Mouse (Mus musculus) hindbrain, embryonic 10.5 days (tissue): ENCODE data around the gene Lcn4. TPM values are rescaled to one million over a fixed set of nuclear protein-coding genes. Genes with fewer than 3 reads are reported as not detected.
"Not testable (repeated sequence)": the region's sequence is repeated elsewhere in the genome, so short reads cannot be mapped to it uniquely, and the experiment has no call there.

Experiments
- DNase-seq: peaks from one replicate; pipeline ENCODE4 v3.0.0-alpha.2; 2017; ENCODE audit warnings: low spot score
- H3K27ac ChIP-seq: fragments of 300-500 bp; sonication (generic); 2 replicates; pipeline ENCODE4 v1.5.1; 2016; ENCODE audit warnings: mild to moderate bottlenecking, moderate library complexity
- H3K27me3 ChIP-seq: fragments of 300-500 bp; sonication (generic); 2 replicates; pipeline ENCODE4 v1.6.1; 2016; ENCODE audit warnings: mild to moderate bottlenecking; ENCODE audit not compliant: poor library complexity, insufficient read depth, severe bottlenecking
- H3K36me3 ChIP-seq: fragments of 300-500 bp; sonication (generic); 2 replicates; pipeline ENCODE4 v1.6.1; 2016; ENCODE audit warnings: mild to moderate bottlenecking, moderate library complexity
- H3K4me1 ChIP-seq: fragments of 300-500 bp; sonication (generic); replicated peaks from 2 replicates; pipeline ENCODE4 v1.6.1; 2016; ENCODE audit warnings: mild to moderate bottlenecking
- H3K4me3 ChIP-seq: fragments of 300-500 bp; sonication (generic); 2 replicates; pipeline ENCODE4 v1.5.1; 2016; ENCODE audit warnings: mild to moderate bottlenecking, moderate library complexity
- H3K9me3 ChIP-seq: fragments of 300-500 bp; sonication (generic); 2 replicates; pipeline ENCODE4 v1.6.1; 2016; ENCODE audit warnings: mild to moderate bottlenecking, moderate library complexity
- WGBS: fragments of 180-500 bp; shearing (Covaris S2); methylation state at CpG from one replicate; pipeline ENCODE4 v1.1.7; 2016; 5-methylcytosine and 5-hydroxymethylcytosine counted together
- polyA plus RNA-seq: library from polyadenylated mRNA; unstranded; fragments of >200 nt; fragmentation: Nextera tagmentation; extraction: Ambion mirVana; gene quantifications from 2 replicates; pipeline ENCODE4 v1.2.1, GENCODE M21; 2016

The Lcn4 gene
- not detected in 2 replicates for polyA plus RNA-seq

- no peak within 1 kb of the TSS for H3K27ac ChIP-seq
- H3K27me3 ChIP-seq = no peaks in the 10 kb centered on the region
- no peaks in the 10 kb centered on the region for H3K4me1 ChIP-seq
- H3K9me3 ChIP-seq = no peaks in the 10 kb centered on the region
- 89% methylated on average over 3 of the region's 3 CpGs for WGBS
- no peak within 1 kb of the TSS for H3K4me3 ChIP-seq
- H3K36me3 ChIP-seq = no peaks in the 10 kb centered on the region
- DNase-seq = no peak
Measured at GRCm38 (mm10) chr2:26671182-26671581, at the start of gene Lcn4. Gene Lcn4, minus strand, starts transcription at chr2:26671282.

DNA sequence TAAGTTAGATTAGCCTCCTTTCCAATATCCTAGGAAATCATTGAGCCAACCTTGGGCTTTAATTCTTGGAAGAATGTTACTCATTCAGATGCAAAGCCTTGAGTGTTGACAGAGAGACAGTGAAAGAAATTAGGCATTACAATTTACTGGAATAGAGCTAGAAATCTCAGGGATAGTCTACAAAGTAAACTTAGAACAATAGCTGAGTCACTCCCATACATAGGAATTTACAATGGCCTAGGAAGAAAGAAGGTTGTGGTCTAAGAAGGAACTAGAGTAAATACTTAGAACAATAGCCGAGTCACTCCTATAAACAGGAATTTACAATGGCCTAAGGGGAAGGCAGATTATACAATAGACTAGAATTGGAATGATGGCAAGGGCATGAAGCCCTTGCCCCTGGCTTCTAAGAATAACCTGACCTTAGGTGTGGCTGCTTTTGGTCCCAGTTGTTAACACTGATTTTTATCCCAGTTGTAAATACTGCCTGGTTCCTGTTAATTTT, 15.1 kb upstream of the Lcn4 start:
- no peak overlapping the region for H3K4me3 ChIP-seq
- no peaks in the 10 kb centered on the region for H3K4me1 ChIP-seq
- peaks cover 14% of the 10 kb centered on the region; the same call in 1 of the 2 replicates for H3K9me3 ChIP-seq
- WGBS = 85% methylated on average over 1 of the region's 1 CpGs
- H3K36me3 ChIP-seq = no peaks in the 10 kb centered on the region
- no peak for DNase-seq
- no peaks in the 10 kb centered on the region for H3K27me3 ChIP-seq
- H3K27ac ChIP-seq = no peak overlapping the region

DNA sequence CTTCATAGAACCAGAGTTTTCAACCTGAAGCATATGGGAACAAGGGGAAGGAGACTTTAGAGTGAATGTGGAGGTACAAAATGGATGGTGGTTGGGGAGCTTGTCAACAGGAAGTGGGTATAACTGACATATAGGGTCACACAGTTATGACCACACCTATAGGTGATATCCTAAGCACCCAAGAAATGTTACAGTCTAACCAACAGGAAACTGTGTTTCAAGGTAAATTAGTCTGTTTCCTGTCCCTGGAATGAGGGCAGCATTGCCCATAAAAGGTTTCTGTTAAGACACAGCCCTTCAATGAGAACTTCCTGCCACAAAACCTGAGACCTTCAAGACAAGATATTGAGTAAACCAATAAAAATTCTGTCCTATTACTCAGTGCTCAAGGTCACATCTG, 2.3 kb downstream of the Lcn4 start:
- no peaks in the 10 kb centered on the region for H3K4me1 ChIP-seq
- no peak overlapping the region for H3K4me3 ChIP-seq
- no peaks in the 10 kb centered on the region for H3K9me3 ChIP-seq
- no peak overlapping the region for H3K27ac ChIP-seq
- no peak for DNase-seq
- no peaks in the 10 kb centered on the region for H3K36me3 ChIP-seq
- H3K27me3 ChIP-seq = no peaks in the 10 kb centered on the region

DNA sequence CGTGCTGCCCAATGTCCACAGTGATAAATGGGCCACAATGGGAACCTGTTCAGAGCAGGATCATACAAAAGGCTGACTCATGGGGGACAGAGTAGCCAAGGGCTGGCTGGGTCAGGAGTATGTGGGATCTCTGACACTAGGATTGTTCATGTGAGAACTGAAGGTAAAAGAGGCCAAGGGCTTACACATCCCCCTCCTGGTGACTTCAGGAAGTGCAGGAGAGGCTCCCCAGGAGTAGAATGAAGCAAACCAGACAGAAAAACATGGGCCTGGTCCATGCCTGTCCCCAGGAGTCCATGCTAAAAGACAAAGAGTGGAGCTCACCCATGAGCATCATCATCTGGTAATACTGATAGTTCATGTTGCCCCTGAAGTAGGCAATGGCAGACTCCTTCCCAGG, 7.5 kb downstream of the Lcn4 start:
- not testable (repeated sequence) for H3K27me3 ChIP-seq, H3K4me3 ChIP-seq, H3K36me3 ChIP-seq, H3K9me3 ChIP-seq, H3K27ac ChIP-seq
- peaks cover 10% of the 10 kb centered on the region for H3K4me1 ChIP-seq
- DNase-seq = peak; percentile 54
- WGBS = 88% methylated on average over 1 of the region's 1 CpGs

DNA sequence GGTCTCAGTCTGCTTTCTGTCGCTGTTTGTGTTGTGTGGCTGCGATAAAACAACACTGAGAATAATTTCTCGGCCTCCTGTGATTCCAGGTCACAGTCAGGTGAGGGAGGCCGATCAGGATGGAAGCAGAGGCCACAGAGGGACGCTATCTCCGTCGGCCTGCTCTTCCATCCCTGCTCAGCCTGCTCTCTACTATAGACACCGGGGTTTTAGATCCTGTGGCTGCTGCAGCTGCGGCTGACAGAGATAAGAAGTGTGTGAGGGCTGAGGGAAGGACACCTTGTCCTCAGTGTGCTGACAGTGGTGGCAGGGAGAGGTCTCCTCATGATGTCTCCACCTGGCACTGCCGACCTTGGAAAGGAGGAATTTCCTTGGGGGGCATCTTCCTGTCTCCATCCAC, 8.0 kb downstream of the Lcn4 start:
- Histone ChIP-seq H3K36me3 (no peaks in the 10 kb centered on the region), H3K9me3 (no peaks in the 10 kb centered on the region), H3K27ac (no peak overlapping the region), H3K4me3 (no peak overlapping the region), H3K4me1 (peaks cover 10% of the 10 kb centered on the region), H3K27me3 (peaks cover 6% of the 10 kb centered on the region)
- WGBS = 81% methylated on average over 10 of the region's 10 CpGs
- DNase-seq = no peak

- H3K36me3 ChIP-seq = no peaks in the 10 kb centered on the region
Measured at GRCm38 (mm10) chr2:26662509-26662882, 8.6 kb downstream of the Lcn4 start.

DNA sequence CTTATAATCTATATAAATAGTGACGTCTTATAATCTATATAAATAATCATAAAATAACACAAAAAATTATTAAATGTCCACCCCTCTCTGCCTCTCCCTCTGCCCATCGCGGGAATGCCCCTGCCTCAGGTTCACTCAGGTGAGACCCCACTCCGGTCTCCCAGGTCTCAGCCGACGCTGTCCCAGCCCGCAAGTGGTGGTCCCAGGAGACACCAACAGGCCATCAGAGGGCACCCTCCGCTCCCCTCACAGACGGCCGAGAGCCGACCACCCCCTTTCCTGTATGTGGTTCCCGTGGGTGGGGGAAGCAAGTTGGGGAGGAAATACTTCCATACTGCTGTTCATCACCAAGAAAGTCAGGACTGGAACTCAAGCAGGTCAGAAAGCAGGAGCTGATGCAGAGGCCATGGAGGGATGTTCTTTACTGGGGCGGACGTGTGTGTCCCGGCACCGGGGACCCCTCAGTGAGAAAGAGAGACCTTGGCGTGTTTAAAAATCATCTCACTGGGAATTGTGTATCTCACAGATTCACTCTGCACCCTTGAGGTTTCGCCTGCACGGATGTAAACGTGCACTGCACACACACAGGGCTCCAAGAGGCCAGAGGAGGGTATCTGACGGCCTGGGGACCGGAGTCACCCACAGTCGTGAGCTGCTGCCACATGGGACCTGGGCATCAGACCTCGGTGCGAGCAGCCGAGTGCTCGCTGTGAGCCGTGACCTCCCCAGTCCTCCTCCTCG, 9.1 kb downstream of the Lcn4 start:
- 47% methylated on average over 29 of the region's 29 CpGs for WGBS
- H3K9me3 ChIP-seq = no peaks in the 10 kb centered on the region
- DNase-seq = no peak
- peaks cover 6% of the 10 kb centered on the region for H3K27me3 ChIP-seq
- H3K27ac ChIP-seq = no peak overlapping the region
- no peaks in the 10 kb centered on the region for H3K36me3 ChIP-seq
- H3K4me1 ChIP-seq = peaks cover 10% of the 10 kb centered on the region
- H3K4me3 ChIP-seq = peak overlapping the region; percentile 49

More at GRCm38 (mm10) chr2:26662509-26662882, 8.6 kb downstream of the Lcn4 start:
- no peak for DNase-seq
- Histone ChIP-seq H3K27ac (no peak overlapping the region), H3K27me3 (peaks cover 6% of the 10 kb centered on the region), H3K4me3 (no peak overlapping the region), H3K4me1 (peaks cover 10% of the 10 kb centered on the region), H3K9me3 (no peaks in the 10 kb centered on the region)
- WGBS = 83% methylated on average over 13 of the region's 13 CpGs

GRCm38 (mm10) chr2:26661143-26661752, 9.8 kb downstream of the Lcn4 start:
- peaks cover 10% of the 10 kb centered on the region for H3K4me1 ChIP-seq
- H3K27ac ChIP-seq = no peak overlapping the region
- peak overlapping the region; percentile 49 for H3K4me3 ChIP-seq
- WGBS = 3% methylated on average over 18 of the region's 20 CpGs
- no peaks in the 10 kb centered on the region for H3K9me3 ChIP-seq
- H3K27me3 ChIP-seq = peaks cover 6% of the 10 kb centered on the region
- no peaks in the 10 kb centered on the region for H3K36me3 ChIP-seq
- DNase-seq = no peak

DNA sequence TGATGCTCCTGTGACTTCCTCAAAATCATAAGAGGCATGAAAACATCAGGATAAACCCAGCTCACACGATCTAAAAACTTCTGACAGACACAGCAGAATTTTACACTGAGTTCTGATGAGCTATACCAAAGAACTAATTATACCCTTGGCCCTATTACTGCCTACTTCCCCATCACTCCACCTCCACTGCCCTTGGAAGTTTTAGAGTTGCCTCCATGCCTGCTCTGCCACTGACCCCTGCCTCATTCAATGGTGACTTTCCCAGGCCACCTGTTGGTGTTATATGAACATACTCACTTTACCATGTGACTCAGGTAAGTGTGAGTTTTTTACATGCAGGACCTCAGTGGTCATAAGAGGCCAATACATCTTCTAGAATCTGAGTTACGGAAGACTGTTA, 13.7 kb downstream of the Lcn4 start:
- Histone ChIP-seq H3K27me3 (peaks cover 2% of the 10 kb centered on the region; the same call in 1 of the 2 replicates), H3K9me3 (no peaks in the 10 kb centered on the region), H3K27ac (no peak overlapping the region), H3K36me3 (no peaks in the 10 kb centered on the region), H3K4me3 (no peak overlapping the region), H3K4me1 (peaks cover 10% of the 10 kb centered on the region)
- WGBS = 90% methylated on average over 2 of the region's 2 CpGs
- DNase-seq = no peak

DNA sequence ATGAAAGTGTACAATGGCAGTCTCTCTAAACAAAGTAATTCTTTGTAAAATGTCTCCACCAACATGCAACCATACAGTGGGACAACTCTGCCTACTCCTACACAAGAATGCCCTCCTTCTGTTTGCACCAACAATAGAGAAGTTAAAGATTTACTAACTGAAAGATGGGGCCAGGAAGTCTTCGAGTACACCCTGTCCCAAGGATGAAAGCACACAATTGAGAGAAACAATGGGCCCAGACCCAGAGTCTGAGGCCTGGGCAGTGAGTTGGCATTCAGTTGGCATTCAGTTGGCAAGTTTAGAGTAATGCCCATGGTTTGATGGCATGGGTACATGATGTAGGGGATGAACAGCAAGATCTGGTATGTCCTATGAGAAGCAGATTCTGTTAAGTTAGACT, 16.4 kb downstream of the Lcn4 start:
- Histone ChIP-seq H3K4me3 (no peak overlapping the region), H3K27ac (no peak overlapping the region), H3K27me3 (no peaks in the 10 kb centered on the region), H3K4me1 (no peaks in the 10 kb centered on the region), H3K36me3 (no peaks in the 10 kb centered on the region), H3K9me3 (no peaks in the 10 kb centered on the region)
- 66% methylated on average over 1 of the region's 1 CpGs for WGBS
- no peak for DNase-seq

- peak overlapping the region; percentile 20; the same call in 1 of the 2 replicates for H3K4me3 ChIP-seq
- no peaks in the 10 kb centered on the region for H3K9me3 ChIP-seq
- peaks cover 2% of the 10 kb centered on the region; the same call in 1 of the 2 replicates for H3K4me1 ChIP-seq
- no peaks in the 10 kb centered on the region for H3K27me3 ChIP-seq
- no peak overlapping the region for H3K27ac ChIP-seq
- DNase-seq = peak; percentile 91
- no peaks in the 10 kb centered on the region for H3K36me3 ChIP-seq
- 33% methylated on average over 3 of the region's 3 CpGs for WGBS
Measured at GRCm38 (mm10) chr2:26646643-26647293, 24.3 kb downstream of the Lcn4 start.

GRCm38 (mm10) chr2:26643942-26644341, 27.1 kb downstream of the Lcn4 start:
- Histone ChIP-seq H3K27ac (no peak overlapping the region), H3K36me3 (peaks cover 2% of the 10 kb centered on the region; the same call in 1 of the 2 replicates), H3K4me1 (peaks cover 13% of the 10 kb centered on the region), H3K9me3 (no peaks in the 10 kb centered on the region), H3K4me3 (no peak overlapping the region), H3K27me3 (no peaks in the 10 kb centered on the region)
- peak; percentile 66 for DNase-seq
- 70% methylated on average over 2 of the region's 2 CpGs for WGBS
